Mouse (Mus musculus): ENCODE results near the gene Cdk19.

DNA sequence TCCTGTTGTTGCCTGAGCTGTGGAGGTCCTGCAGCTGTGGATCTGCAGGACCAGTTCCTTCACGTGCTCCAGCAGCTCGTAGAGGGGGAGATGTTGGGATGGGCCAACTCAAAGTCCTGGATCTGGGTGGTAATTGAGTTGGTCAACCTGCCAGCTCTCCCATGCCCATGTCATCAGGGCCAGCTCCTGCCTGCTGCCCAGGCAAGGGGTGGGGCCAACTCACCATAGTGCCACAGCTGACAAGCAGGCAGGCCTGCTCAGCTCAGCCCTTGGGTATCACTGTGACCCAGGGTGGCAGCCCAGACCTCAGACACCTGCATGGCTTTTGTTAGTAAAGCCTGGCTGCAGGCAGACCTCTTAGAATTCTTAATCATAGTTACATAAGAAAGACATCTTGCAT is 81.3 kb downstream of the Cdk19 start:
- TF ChIP-seq POLR2A (IDR thresholded peaks at IDR 0.05; ENCODE audit: low read depth, low read length) (no peak), POLR2AphosphoS2 (IDR thresholded peaks at IDR 0.05; ENCODE audit: low read depth, low read length) (no peak), CTCF (conservative IDR thresholded peaks at IDR 0.05 in 1 of 2, IDR thresholded peaks at IDR 0.05 in 1 of 2; ENCODE audit: low read depth in 2 of 2, low read length in 2 of 2) (no peak), NRF1 (IDR thresholded peaks at IDR 0.05; ENCODE audit: low read depth, low read length) (no peak)

Measured in CH12.LX (cell line).